Mouse (Mus musculus) midbrain, embryonic 15.5 days (tissue): Measurements from ENCODE around the gene Mmp9. TPM values are rescaled to one million over a fixed set of nuclear protein-coding genes. Genes with fewer than 3 reads are reported as not detected.
A peak's percentile ranks its signal among the peaks of the same experiment; 100 is the strongest.

Experiments used
- ATAC-seq: fragments of 200-750 bp; cut with Nextera tagmentation; replicated peaks from 2 replicates; pipeline ENCODE4 v1.8.0; 2017; ENCODE audit warnings: moderate TSS enrichment
- H3K27ac ChIP-seq: fragments of 300-500 bp; sonication (generic); 2 replicates; pipeline ENCODE4 v1.5.1; 2015; ENCODE audit warnings: mild to moderate bottlenecking, inconsistent platforms
- H3K27me3 ChIP-seq: fragments of 300-500 bp; sonication (generic); replicated peaks from 2 replicates; pipeline ENCODE4 v1.6.1; 2015; ENCODE audit warnings: inconsistent platforms
- H3K36me3 ChIP-seq: fragments of 300-500 bp; sonication (generic); replicated peaks from 2 replicates; pipeline ENCODE4 v1.6.1; 2015; ENCODE audit warnings: inconsistent platforms
- H3K4me1 ChIP-seq: fragments of 300-500 bp; sonication (generic); 2 replicates; pipeline ENCODE4 v1.6.1; 2015; ENCODE audit warnings: inconsistent platforms
- H3K4me2 ChIP-seq: fragments of 300-500 bp; sonication (generic); 2 replicates; pipeline ENCODE4 v1.6.1; 2015; ENCODE audit warnings: inconsistent platforms, mild to moderate bottlenecking, moderate library complexity
- H3K4me3 ChIP-seq: fragments of 300-500 bp; sonication (generic); 2 replicates; pipeline ENCODE4 v1.5.1; 2015; ENCODE audit warnings: mild to moderate bottlenecking, inconsistent platforms
- H3K9ac ChIP-seq: fragments of 300-500 bp; sonication (generic); 2 replicates; pipeline ENCODE4 v1.6.1; 2015; ENCODE audit warnings: mild to moderate bottlenecking, inconsistent platforms
- H3K9me3 ChIP-seq: fragments of 300-500 bp; sonication (generic); 2 replicates; pipeline ENCODE4 v1.6.1; 2016; ENCODE audit warnings: inconsistent platforms
- whole genome bisulfite sequencing: fragments of 180-500 bp; shearing (Covaris S2); methylation state at CpG from one replicate; pipeline ENCODE4 v1.1.7; 2015; ENCODE audit warnings: mixed read lengths; 5-methylcytosine and 5-hydroxymethylcytosine counted together
- polyA plus RNA-seq: library from polyadenylated mRNA; unstranded; fragments of >200 nt; fragmentation: Nextera tagmentation; extraction: Ambion mirVana; gene quantifications from 2 replicates; pipeline ENCODE4 v1.2.1, GENCODE M21; 2015

Mmp9 gene
- 28.9 and 34.3 TPM in 2 replicates for polyA plus RNA-seq

GRCm38 (mm10) chr2:164940140-164940830, at the start of gene Mmp9:
Gene Mmp9 (plus strand): TSS chr2:164940780.
- H3K4me2 ChIP-seq: peak within 1 kb of the TSS; percentile 57
- H3K27me3 ChIP-seq: 0 out of 2 replicates have a peak, but pooled peaks cover 5% of the 10 kb centered on the region
- no peak within 1 kb of the TSS for H3K9ac ChIP-seq

GRCm38 (mm10) chr2:164891056-164891834, 49.3 kb upstream of the Mmp9 start:
- 89% methylated on average over 13 of the region's 13 CpGs for WGBS
- ATAC-seq: no peak
- H3K27ac ChIP-seq: no peak overlapping the region
- H3K36me3 ChIP-seq: peaks cover 92% of the 10 kb centered on the region
- H3K27me3 ChIP-seq: no peaks in the 10 kb centered on the region
- no peaks in the 10 kb centered on the region for H3K9me3 ChIP-seq
- no peak overlapping the region for H3K4me2 ChIP-seq
- H3K9ac ChIP-seq: no peak overlapping the region
- H3K4me1 ChIP-seq: no peaks in the 10 kb centered on the region
- no peak overlapping the region for H3K4me3 ChIP-seq

More at GRCm38 (mm10) chr2:164940140-164940830, at the start of gene Mmp9:
- ATAC-seq: no peak
- H3K9me3 ChIP-seq: no peaks in the 10 kb centered on the region
- no peak within 1 kb of the TSS for H3K4me3 ChIP-seq
- H3K4me1 ChIP-seq: peaks cover 26% of the 10 kb centered on the region
- peak within 1 kb of the TSS; percentile 78 for H3K27ac ChIP-seq
- no peaks in the 10 kb centered on the region for H3K36me3 ChIP-seq
- 32% methylated on average over 10 of the region's 10 CpGs for WGBS

- Histone ChIP-seq H3K4me2 (no peak overlapping the region), H3K36me3 (peaks cover 91% of the 10 kb centered on the region), H3K9ac (no peak overlapping the region), H3K27ac (no peak overlapping the region; the same call in 1 of the 2 replicates), H3K4me1 (no peaks in the 10 kb centered on the region), H3K27me3 (no peaks in the 10 kb centered on the region), H3K4me3 (no peak overlapping the region), H3K9me3 (no peaks in the 10 kb centered on the region)
- 83% methylated on average over 15 of the region's 15 CpGs for WGBS
- ATAC-seq: no peak
These were observed 48.5 kb upstream of the Mmp9 start for GRCm38 (mm10) chr2:164891908-164892695.

- no peaks in the 10 kb centered on the region for H3K9me3 ChIP-seq
- H3K4me3 ChIP-seq: no peak overlapping the region
- H3K9ac ChIP-seq: no peak overlapping the region
- H3K27me3 ChIP-seq: no peaks in the 10 kb centered on the region
- H3K36me3 ChIP-seq: peaks cover 91% of the 10 kb centered on the region
- 95% methylated on average over 6 of the region's 6 CpGs for WGBS
- no peak overlapping the region for H3K27ac ChIP-seq
- no peaks in the 10 kb centered on the region for H3K4me1 ChIP-seq
- ATAC-seq: no peak
- no peak overlapping the region for H3K4me2 ChIP-seq
These were observed 47.8 kb upstream of the Mmp9 start for GRCm38 (mm10) chr2:164892696-164893216.

- no peak for ATAC-seq
- Histone ChIP-seq H3K4me3 (no peak overlapping the region), H3K4me2 (no peak overlapping the region), H3K9ac (no peak overlapping the region), H3K27ac (no peak overlapping the region), H3K9me3 (no peaks in the 10 kb centered on the region), H3K36me3 (peaks cover 91% of the 10 kb centered on the region), H3K4me1 (no peaks in the 10 kb centered on the region), H3K27me3 (no peaks in the 10 kb centered on the region)
- WGBS: 58% methylated on average over 5 of the region's 5 CpGs
These were observed 46.5 kb upstream of the Mmp9 start for GRCm38 (mm10) chr2:164894048-164894447.

- H3K36me3 ChIP-seq: peaks cover 93% of the 10 kb centered on the region
- no peak overlapping the region for H3K4me2 ChIP-seq
- ATAC-seq: no peak
- H3K27me3 ChIP-seq: no peaks in the 10 kb centered on the region
- H3K4me3 ChIP-seq: no peak overlapping the region
- H3K9me3 ChIP-seq: no peaks in the 10 kb centered on the region
- no peak overlapping the region for H3K27ac ChIP-seq
- no peak overlapping the region for H3K9ac ChIP-seq
- WGBS: 67% methylated on average over 1 of the region's 1 CpGs
- H3K4me1 ChIP-seq: no peaks in the 10 kb centered on the region
These were observed 45.9 kb upstream of the Mmp9 start for GRCm38 (mm10) chr2:164894644-164895043.

GRCm38 (mm10) chr2:164895885-164896284, 44.7 kb upstream of the Mmp9 start:
- Histone ChIP-seq H3K36me3 (peaks cover 88% of the 10 kb centered on the region), H3K9ac (no peak overlapping the region), H3K27me3 (no peaks in the 10 kb centered on the region), H3K4me2 (no peak overlapping the region), H3K4me1 (no peaks in the 10 kb centered on the region), H3K4me3 (no peak overlapping the region), H3K27ac (no peak overlapping the region), H3K9me3 (no peaks in the 10 kb centered on the region)
- 94% methylated on average over 6 of the region's 6 CpGs for WGBS
- ATAC-seq: no peak

- Histone ChIP-seq H3K9me3 (no peaks in the 10 kb centered on the region), H3K27me3 (no peaks in the 10 kb centered on the region), H3K9ac (no peak overlapping the region), H3K4me3 (no peak overlapping the region), H3K4me2 (no peak overlapping the region), H3K4me1 (no peaks in the 10 kb centered on the region), H3K36me3 (peaks cover 90% of the 10 kb centered on the region), H3K27ac (no peak overlapping the region)
- no peak for ATAC-seq
- WGBS: 96% methylated on average over 7 of the region's 7 CpGs
These were observed 42.6 kb upstream of the Mmp9 start for GRCm38 (mm10) chr2:164898008-164898407.

- Histone ChIP-seq H3K9me3 (no peaks in the 10 kb centered on the region), H3K4me2 (no peak overlapping the region), H3K27ac (no peak overlapping the region), H3K36me3 (peaks cover 86% of the 10 kb centered on the region), H3K4me3 (no peak overlapping the region), H3K9ac (no peak overlapping the region), H3K27me3 (no peaks in the 10 kb centered on the region), H3K4me1 (no peaks in the 10 kb centered on the region)
- WGBS: 95% methylated on average over 15 of the region's 15 CpGs
- no peak for ATAC-seq
These were observed 41.5 kb upstream of the Mmp9 start for GRCm38 (mm10) chr2:164899034-164899433.

GRCm38 (mm10) chr2:164899723-164900459, 40.7 kb upstream of the Mmp9 start:
- no peaks in the 10 kb centered on the region for H3K27me3 ChIP-seq
- no peak for ATAC-seq
- WGBS: 91% methylated on average over 16 of the region's 16 CpGs
- no peaks in the 10 kb centered on the region for H3K4me1 ChIP-seq
- no peak overlapping the region for H3K9ac ChIP-seq
- no peak overlapping the region for H3K4me2 ChIP-seq
- H3K36me3 ChIP-seq: peaks cover 88% of the 10 kb centered on the region
- H3K9me3 ChIP-seq: no peaks in the 10 kb centered on the region
- no peak overlapping the region for H3K27ac ChIP-seq
- H3K4me3 ChIP-seq: no peak overlapping the region

- no peak overlapping the region for H3K4me3 ChIP-seq
These were observed 39.2 kb upstream of the Mmp9 start for GRCm38 (mm10) chr2:164901380-164901779.

More at GRCm38 (mm10) chr2:164901380-164901779, 39.2 kb upstream of the Mmp9 start:
- Histone ChIP-seq H3K36me3 (peaks cover 87% of the 10 kb centered on the region), H3K4me2 (no peak overlapping the region), H3K9me3 (0 out of 2 replicates have a peak, but pooled peaks cover 3% of the 10 kb centered on the region), H3K4me1 (no peaks in the 10 kb centered on the region), H3K9ac (no peak overlapping the region), H3K27ac (no peak overlapping the region), H3K27me3 (no peaks in the 10 kb centered on the region)
- no peak for ATAC-seq
- WGBS: 93% methylated on average over 13 of the region's 13 CpGs
